11 mouse cellular contexts compared by ENCODE assay signal in genomic region chr12:116176930-116177329, GRCm38 (mm10).
A peak's percentile ranks its signal among the peaks of the same experiment; 100 is the strongest.
DNase-seq lines count a peak whose midpoint lies in the region; ATAC-seq and TF ChIP-seq lines count a peak whose summit lies in the region.
"Had no signal": no experiment of that assay in that cellular context is flagged by ENCODE, and none has a peak within 500 bp of the region (broad histone marks: within the 10 kb centered on the region; RNA-seq: fewer than 3 reads in every experiment).

No protein-coding gene starts in this region.

- no peak overlapping the region for H3K27ac ChIP-seq in gastrocnemius, adult 2 months
- no peak overlapping the region for H3K27ac ChIP-seq in spleen, adult 2 months (ENCODE audit: insufficient read depth, low read length)
- no peak overlapping the region for H3K27ac ChIP-seq in hindbrain, embryonic 16.5 days (ENCODE audit: low read depth, low read length)
- H3K27ac ChIP-seq: embryonic facial prominence, embryonic 13.5 days had no signal

- no peak overlapping the region for H3K4me2 ChIP-seq in hindbrain, embryonic 16.5 days (ENCODE audit: low read length)
- H3K4me2 ChIP-seq: embryonic facial prominence, embryonic 13.5 days; lung, embryonic 14.5 days had no signal

- H3K9ac ChIP-seq in hindbrain, embryonic 16.5 days (ENCODE audit: low read depth, low read length), result no peak overlapping the region
- H3K9ac ChIP-seq: embryonic facial prominence, embryonic 13.5 days; lung, embryonic 14.5 days had no signal

- H3K27me3 ChIP-seq in spleen, adult 2 months (ENCODE audit: control insufficient read depth, insufficient read depth, low read length), result no peaks in the 10 kb centered on the region
- H3K27me3 ChIP-seq in hindbrain, embryonic 16.5 days (replicated peaks; ENCODE audit: control insufficient read depth, insufficient read depth, low read length), result no peaks in the 10 kb centered on the region
- H3K27me3 ChIP-seq: embryonic facial prominence, embryonic 13.5 days had no signal

- TF ChIP-seq CTCF in gastrocnemius, adult 2 months (IDR thresholded peaks at IDR 0.05), result peak; percentile 39
- TF ChIP-seq CTCF in spleen, adult 2 months (IDR thresholded peaks at IDR 0.05; ENCODE audit: extremely low read depth, insufficient read depth, insufficient read length, insufficient replicate concordance), result peak; percentile 20; the same call in 1 of the 2 replicates

- peak; percentile 91 for ATAC-seq in granulocyte monocyte progenitor cell, adult 5-6 weeks (replicated peaks; ENCODE audit: poor library complexity, severe bottlenecking)
- ATAC-seq in hindbrain, embryonic 16.5 days, result no peak

- H3K4me3 ChIP-seq in gastrocnemius, adult 2 months, result no peak overlapping the region
- H3K4me3 ChIP-seq in spleen, adult 2 months (ENCODE audit: extremely low read depth, insufficient read depth, insufficient read length), result no peak overlapping the region
- no peak overlapping the region for H3K4me3 ChIP-seq in hindbrain, embryonic 16.5 days (ENCODE audit: low read length)
- H3K4me3 ChIP-seq: embryonic facial prominence, embryonic 13.5 days had no signal

- WGBS in spleen, adult 2 months, result 90% methylated on average over 3 of the region's 3 CpGs
- WGBS in hindbrain, embryonic 16.5 days, result 97% methylated on average over 3 of the region's 3 CpGs

- no peak for DNase-seq in gastrocnemius, adult 2 months
- no peak for DNase-seq in gastrocnemius, postnatal 36 days
- DNase-seq in ES-CJ7 (ENCODE audit: low read depth, low spot score), result peak; percentile 31
- DNase-seq in spleen, adult 2 months (ENCODE audit: low read depth in 1 of 2, low spot score in 2 of 2), result peak in 1 of 2 experiments; percentile 41
- no peak for DNase-seq in frontal cortex, postnatal 36 days (ENCODE audit: low spot score in 2 of 2)
- DNase-seq in left cerebral cortex, postnatal 4 days, result no peak
- DNase-seq: lung, embryonic 14.5 days; right cerebral cortex, adult 18-20 months had no signal

- no peaks in the 10 kb centered on the region for H3K9me3 ChIP-seq in hindbrain, embryonic 16.5 days (ENCODE audit: control insufficient read depth, low read length)
- H3K9me3 ChIP-seq: embryonic facial prominence, embryonic 13.5 days had no signal

- H3K36me3 ChIP-seq in spleen, adult 2 months (ENCODE audit: control insufficient read depth, insufficient read depth, low read length), result no peaks in the 10 kb centered on the region
- H3K36me3 ChIP-seq in hindbrain, embryonic 16.5 days (ENCODE audit: control insufficient read depth, insufficient read depth, low read length), result no peaks in the 10 kb centered on the region
- H3K36me3 ChIP-seq: embryonic facial prominence, embryonic 13.5 days had no signal

- intact Hi-C loops in gastrocnemius, adult 2 months (cut with DNase I), result no loop called here
- intact Hi-C loops in gastrocnemius, postnatal 36 days (cut with DNase I), result no loop called here
- intact Hi-C loops in left cerebral cortex, postnatal 4 days (cut with DNase I), result no loop called here

- no peaks in the 10 kb centered on the region for H3K4me1 ChIP-seq in spleen, adult 2 months (ENCODE audit: control insufficient read depth, insufficient read depth, insufficient read length)
- H3K4me1 ChIP-seq in hindbrain, embryonic 16.5 days (ENCODE audit: control insufficient read depth, insufficient read depth, low read depth, low read length), result no peaks in the 10 kb centered on the region
- H3K4me1 ChIP-seq: embryonic facial prominence, embryonic 13.5 days had no signal

- no peak for TF ChIP-seq POLR2A in spleen, adult 2 months (IDR thresholded peaks at IDR 0.05; ENCODE audit: low read depth, low read length)
